Comparison of ENCODE assay signal across 11 mouse cellular contexts in the genomic region with DNA sequence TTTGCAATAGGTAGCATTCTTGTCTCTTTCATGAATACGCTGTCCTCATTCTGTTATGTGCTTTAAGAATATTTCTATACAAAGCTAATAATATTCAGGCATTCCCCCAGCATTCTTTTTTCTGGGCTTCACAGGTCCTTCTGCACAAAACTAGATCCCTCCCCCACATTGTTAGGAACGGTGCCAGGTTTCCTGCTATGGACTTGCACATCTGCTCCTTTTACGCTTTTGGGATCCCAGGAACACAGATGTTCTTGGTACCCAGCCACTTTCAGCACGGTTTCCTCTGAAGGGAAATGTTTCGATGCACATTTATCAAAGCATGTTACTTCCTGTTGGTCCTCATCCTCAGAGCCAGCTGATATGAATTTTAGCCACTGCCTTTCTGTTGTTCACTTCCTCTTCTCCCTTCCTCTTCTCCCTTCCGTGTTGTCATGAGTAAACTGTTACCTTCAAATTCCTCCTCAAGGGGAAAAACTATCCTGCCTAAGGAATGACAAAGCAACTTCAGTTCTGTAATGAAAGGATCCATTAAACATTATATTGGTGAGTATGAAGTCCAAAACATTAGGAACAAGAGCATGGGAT.
DNase-seq lines count a peak whose midpoint lies in the region; ATAC-seq lines count a peak whose summit lies in the region.
"Had no signal": no experiment of that assay in that cellular context is flagged by ENCODE, and none has a peak within 500 bp of the region (broad histone marks: within the 10 kb centered on the region; RNA-seq: fewer than 3 reads in every experiment).

No protein-coding gene starts in this region.

- H3K4me2 ChIP-seq in midbrain, embryonic 16.5 days (ENCODE audit: low read length): no peak overlapping the region
- H3K4me2 ChIP-seq: limb, embryonic 13.5 days had no signal

- peak; percentile 63; the same call in 1 of the 2 replicates for ATAC-seq in granulocyte monocyte progenitor cell, adult 5-6 weeks (replicated peaks; ENCODE audit: poor library complexity, severe bottlenecking)
- no peak for ATAC-seq in midbrain, embryonic 16.5 days

- H3K9ac ChIP-seq in midbrain, embryonic 16.5 days (ENCODE audit: low read depth, low read length): no peak overlapping the region
- H3K9ac ChIP-seq: limb, embryonic 13.5 days had no signal

- DNase-seq in adrenal gland, postnatal 14 days: peak; percentile 7
- DNase-seq in adrenal gland, postnatal 4 days (ENCODE audit: low spot score in 2 of 2): no peak
- peak; percentile 35 for DNase-seq in heart, postnatal 4 days
- no peak for DNase-seq in heart, postnatal 36 days
- peak; percentile 4 for DNase-seq in lung, postnatal 10 days
- DNase-seq in lung, postnatal 14 days: no peak
- DNase-seq: cerebellum, adult 2 months; thymus, postnatal 14 days had no signal

- no peaks in the 10 kb centered on the region for H3K27me3 ChIP-seq in midbrain, embryonic 16.5 days (ENCODE audit: control insufficient read depth, insufficient read depth, low read depth, low read length)
- H3K27me3 ChIP-seq: limb, embryonic 13.5 days had no signal

- intact Hi-C loops in heart, postnatal 36 days (cut with DNase I): no loop called here

- no peaks in the 10 kb centered on the region for H3K9me3 ChIP-seq in midbrain, embryonic 16.5 days (replicated peaks; ENCODE audit: control insufficient read depth, low read length, poor library complexity, severe bottlenecking)
- H3K9me3 ChIP-seq: limb, embryonic 13.5 days had no signal

- no peak overlapping the region for H3K4me3 ChIP-seq in midbrain, embryonic 16.5 days (ENCODE audit: low read depth, low read length)
- H3K4me3 ChIP-seq: limb, embryonic 13.5 days had no signal

- no peaks in the 10 kb centered on the region for H3K36me3 ChIP-seq in midbrain, embryonic 16.5 days (ENCODE audit: control insufficient read depth, insufficient read depth, low read length)
- H3K36me3 ChIP-seq: limb, embryonic 13.5 days had no signal

- H3K27ac ChIP-seq in midbrain, embryonic 16.5 days (ENCODE audit: low read length): no peak overlapping the region
- H3K27ac ChIP-seq: limb, embryonic 13.5 days had no signal

- no peaks in the 10 kb centered on the region for H3K4me1 ChIP-seq in midbrain, embryonic 16.5 days (ENCODE audit: control insufficient read depth, insufficient read depth, low read length)

- 53% methylated on average over 6 of the region's 6 CpGs for WGBS in midbrain, embryonic 16.5 days

Comparison
In these comparisons a context has a peak if more than half of its experiments do, and no peak if none do; other contexts are left out.
1. DNase-seq: peak in adrenal gland, postnatal 14 days (single experiment), heart, postnatal 4 days (single experiment) and lung, postnatal 10 days (single experiment); none in adrenal gland, postnatal 4 days (0 of 2), heart, postnatal 36 days (0 of 2) and lung, postnatal 14 days (single experiment).